Mouse (Mus musculus) small intestine, adult 2 months (tissue): ENCODE data around the gene Cgnl1.

ENCODE experiments used
- CTCF ChIP-seq: fragments of 200-500 bp; IDR thresholded peaks from 2 replicates; pipeline ENCODE4 v1.5.1; 2012; ENCODE audit warnings: low read depth, mild to moderate bottlenecking, control low read depth, inconsistent platforms, low read length, moderate library complexity, mixed read lengths; ENCODE audit not compliant: insufficient replicate concordance, insufficient read length; ENCODE audit errors: extremely low read depth
- POLR2A ChIP-seq: fragments of 200-500 bp; IDR thresholded peaks from 2 replicates; pipeline ENCODE4 v1.6.1; 2012; ENCODE audit warnings: low read depth, mild to moderate bottlenecking, control low read depth, inconsistent platforms, low read length, moderate library complexity

- TF ChIP-seq POLR2A = no peak
- no peak for TF ChIP-seq CTCF
These were observed 2.2 kb upstream of the Cgnl1 start for GRCm38 (mm10) chr9:71773563-71773962.
